Mouse (Mus musculus) NIH3T3 (cell line): ENCODE measurements around the gene Olfr414.

ENCODE experiments used
- DNase-seq: peaks from one replicate; pipeline ENCODE4 v3.0.0-alpha.2; 2012; ENCODE audit warnings: low read depth

Gene Olfr414

GRCm38 (mm10) chr1:174423764-174424163 lies at the start of gene Olfr414:
Gene Olfr414 (plus strand): TSS chr1:174424064.
- DNase-seq = no peak

GRCm38 (mm10) chr1:174390746-174391145 lies 33.1 kb upstream of the Olfr414 start, which contains the start of gene Olfr248:
Gene Olfr248 (plus strand): TSS chr1:174391046.
- no peak for DNase-seq

- DNase-seq = no peak
These were observed 905 bp upstream of the Olfr414 start for GRCm38 (mm10) chr1:174422959-174423358.

- DNase-seq = no peak
These were observed 2.5 kb downstream of the Olfr414 start for GRCm38 (mm10) chr1:174426180-174426986.

GRCm38 (mm10) chr1:174427402-174427801 lies 3.5 kb downstream of the Olfr414 start:
- DNase-seq = no peak

- no peak for DNase-seq
These were observed 4.5 kb downstream of the Olfr414 start for GRCm38 (mm10) chr1:174428407-174428806.

GRCm38 (mm10) chr1:174434121-174434520 lies 10.3 kb downstream of the Olfr414 start:
- no peak for DNase-seq

GRCm38 (mm10) chr1:174441782-174442181 lies 17.9 kb downstream of the Olfr414 start, which contains the start of gene Olfr220:
Gene Olfr220 (plus strand): TSS chr1:174442082.
- no peak for DNase-seq

- no peak for DNase-seq
These were observed 31.2 kb downstream of the Olfr414 start for GRCm38 (mm10) chr1:174455100-174455499.

- no peak for DNase-seq
These were observed 41.5 kb downstream of the Olfr414 start for GRCm38 (mm10) chr1:174465385-174465784.

GRCm38 (mm10) chr1:174466240-174466639 lies 42.4 kb downstream of the Olfr414 start:
- DNase-seq = peak; percentile 68

- peak; percentile 72 for DNase-seq
These were observed 45.9 kb downstream of the Olfr414 start for GRCm38 (mm10) chr1:174469736-174470135.

GRCm38 (mm10) chr1:174482567-174482966 lies 58.7 kb downstream of the Olfr414 start:
- DNase-seq = no peak
